Mouse (Mus musculus) liver, adult 2 months (tissue): ENCODE measurements around the gene Dglucy.

ENCODE experiments used
- CTCF ChIP-seq: fragments of 200-500 bp; IDR thresholded peaks from 2 replicates; pipeline ENCODE4 v1.5.1; 2011; ENCODE audit warnings: low read depth, low read length, control low read depth
- POLR2A ChIP-seq: fragments of 200-500 bp; IDR thresholded peaks from 2 replicates; pipeline ENCODE4 v1.6.1; 2011; ENCODE audit warnings: low read length, control low read depth; ENCODE audit not compliant: insufficient read depth; ENCODE audit errors: extremely low read depth

DNA sequence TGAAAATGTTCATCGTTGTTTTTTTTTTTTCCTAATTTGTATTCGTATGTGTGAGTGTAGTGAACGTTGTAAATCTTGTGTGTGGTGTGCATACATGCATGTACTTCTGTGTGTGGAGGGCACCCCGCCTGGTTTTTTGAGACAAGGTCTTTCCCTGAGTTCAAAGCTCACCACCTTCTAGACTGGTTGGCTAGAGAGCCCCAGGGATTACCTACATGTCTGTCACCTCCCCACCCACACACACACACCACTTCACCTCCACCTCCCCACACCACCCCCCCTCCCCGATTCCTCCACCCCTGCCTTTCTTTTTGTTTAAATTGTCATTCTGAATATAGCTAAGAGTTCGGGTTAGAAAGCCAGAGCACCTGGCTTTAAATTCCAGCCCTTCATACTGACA lies 122.0 kb downstream of the Dglucy start:
- TF ChIP-seq POLR2A (no peak), CTCF (no peak)
